14 mouse cellular contexts compared by ENCODE assay signal in genomic region chr17:5012517-5012916, GRCm38 (mm10). TPM values are rescaled to one million over a fixed set of nuclear protein-coding genes. Genes with fewer than 3 reads are reported as not detected.
A peak's percentile ranks its signal among the peaks of the same experiment; 100 is the strongest.
DNase-seq lines count a peak whose midpoint lies in the region; ATAC-seq and TF ChIP-seq lines count a peak whose summit lies in the region.
"Had no signal": no experiment of that assay in that cellular context is flagged by ENCODE, and none has a peak within 500 bp of the region (broad histone marks: within the 10 kb centered on the region; RNA-seq: fewer than 3 reads in every experiment).

No protein-coding gene starts in this region.

- H3K27me3 ChIP-seq in kidney, embryonic 15.5 days, result no peaks in the 10 kb centered on the region
- no peaks in the 10 kb centered on the region for H3K27me3 ChIP-seq in kidney, embryonic 14.5 days (ENCODE audit: control insufficient read depth, insufficient read depth, low read length)
- H3K27me3 ChIP-seq in neural tube, embryonic 13.5 days, result no peaks in the 10 kb centered on the region
- no peaks in the 10 kb centered on the region for H3K27me3 ChIP-seq in intestine, embryonic 16.5 days (replicated peaks; ENCODE audit: control insufficient read depth, insufficient read depth, low read length)
- no peaks in the 10 kb centered on the region for H3K27me3 ChIP-seq in stomach, postnatal 0 days (ENCODE audit: control insufficient read depth, insufficient read depth, low read length)
- H3K27me3 ChIP-seq: CH12.LX; limb, embryonic 12.5 days; megakaryocyte, embryonic 14.5 days; Patski had no signal

- H3K9me3 ChIP-seq in kidney, embryonic 15.5 days (replicated peaks), result no peaks in the 10 kb centered on the region
- H3K9me3 ChIP-seq in kidney, embryonic 14.5 days (ENCODE audit: control insufficient read depth, low read length), result no peaks in the 10 kb centered on the region
- H3K9me3 ChIP-seq in neural tube, embryonic 13.5 days, result no peaks in the 10 kb centered on the region
- H3K9me3 ChIP-seq in intestine, embryonic 16.5 days (ENCODE audit: control insufficient read depth, low read length), result no peaks in the 10 kb centered on the region
- H3K9me3 ChIP-seq in stomach, postnatal 0 days (ENCODE audit: control insufficient read depth, low read length), result no peaks in the 10 kb centered on the region
- H3K9me3 ChIP-seq: limb, embryonic 12.5 days; megakaryocyte, embryonic 14.5 days had no signal

- no peak overlapping the region for H3K4me3 ChIP-seq in kidney, embryonic 15.5 days (replicated peaks)
- no peak overlapping the region for H3K4me3 ChIP-seq in kidney, embryonic 14.5 days (ENCODE audit: low read length)
- H3K4me3 ChIP-seq in neural tube, embryonic 13.5 days, result no peak overlapping the region
- peak overlapping the region; percentile 27 for H3K4me3 ChIP-seq in intestine, embryonic 16.5 days (ENCODE audit: low read length)
- no peak overlapping the region for H3K4me3 ChIP-seq in stomach, postnatal 0 days (ENCODE audit: low read depth, low read length)
- H3K4me3 ChIP-seq: heart, adult 2 months; limb, embryonic 12.5 days; megakaryocyte, embryonic 14.5 days had no signal

- peak; percentile 38; the same call in 1 of the 2 replicates for ATAC-seq in kidney, embryonic 15.5 days (replicated peaks; ENCODE audit: low FRiP score)
- no peak for ATAC-seq in kidney, embryonic 14.5 days (ENCODE audit: low FRiP score, low TSS enrichment)
- ATAC-seq in neural tube, embryonic 13.5 days (ENCODE audit: low read depth), result 0 out of 2 replicates have a peak, but pooled peaks have one; percentile 6
- peak; percentile 63 for ATAC-seq in intestine, embryonic 16.5 days
- ATAC-seq in stomach, postnatal 0 days (ENCODE audit: low FRiP score, low TSS enrichment), result no peak
- ATAC-seq: Patski had no signal

- H3K9ac ChIP-seq in kidney, embryonic 15.5 days, result no peak overlapping the region
- H3K9ac ChIP-seq in kidney, embryonic 14.5 days (ENCODE audit: low read depth, low read length), result no peak overlapping the region
- no peak overlapping the region for H3K9ac ChIP-seq in neural tube, embryonic 13.5 days
- peak overlapping the region; percentile 50; the same call in 1 of the 2 replicates for H3K9ac ChIP-seq in intestine, embryonic 16.5 days (ENCODE audit: low read depth, low read length)
- H3K9ac ChIP-seq in stomach, postnatal 0 days (ENCODE audit: low read length), result no peak overlapping the region
- H3K9ac ChIP-seq: limb, embryonic 12.5 days had no signal

- WGBS in kidney, embryonic 15.5 days, result 68% methylated on average over 4 of the region's 4 CpGs
- 69% methylated on average over 4 of the region's 4 CpGs for WGBS in kidney, embryonic 14.5 days
- WGBS in neural tube, embryonic 13.5 days, result 71% methylated on average over 4 of the region's 4 CpGs
- WGBS in intestine, embryonic 16.5 days, result 59% methylated on average over 4 of the region's 4 CpGs
- 49% methylated on average over 4 of the region's 4 CpGs for WGBS in stomach, postnatal 0 days

- TF ChIP-seq EP300 in stomach, postnatal 0 days (optimal IDR thresholded peaks at IDR 0.05), result no peak

- H3K4me1 ChIP-seq in kidney, embryonic 15.5 days, result peaks cover 66% of the 10 kb centered on the region
- H3K4me1 ChIP-seq in kidney, embryonic 14.5 days (ENCODE audit: control insufficient read depth, insufficient read depth, low read length), result peaks cover 45% of the 10 kb centered on the region
- peaks cover 75% of the 10 kb centered on the region for H3K4me1 ChIP-seq in neural tube, embryonic 13.5 days (replicated peaks)
- H3K4me1 ChIP-seq in intestine, embryonic 16.5 days (ENCODE audit: control insufficient read depth, insufficient read depth, low read length), result peaks cover 45% of the 10 kb centered on the region
- peaks cover 5% of the 10 kb centered on the region for H3K4me1 ChIP-seq in stomach, postnatal 0 days (replicated peaks; ENCODE audit: control insufficient read depth, insufficient read depth)

- H3K4me2 ChIP-seq in kidney, embryonic 15.5 days, result no peak overlapping the region
- no peak overlapping the region for H3K4me2 ChIP-seq in kidney, embryonic 14.5 days (replicated peaks; ENCODE audit: low read depth, low read length)
- no peak overlapping the region for H3K4me2 ChIP-seq in neural tube, embryonic 13.5 days
- H3K4me2 ChIP-seq in intestine, embryonic 16.5 days (ENCODE audit: low read depth, low read length), result peak overlapping the region; percentile 37
- H3K4me2 ChIP-seq in stomach, postnatal 0 days (replicated peaks; ENCODE audit: low read depth), result no peak overlapping the region
- H3K4me2 ChIP-seq: limb, embryonic 12.5 days had no signal

- DNase-seq in neural tube, embryonic 10.5 days (ENCODE audit: extremely low spot score, low spot score), result no peak
- DNase-seq in stomach, postnatal 0 days (ENCODE audit: low spot score), result no peak
- DNase-seq in cerebellum, adult 8-10 months, result no peak
- DNase-seq in layer of hippocampus, adult 9-10 months (ENCODE audit: low spot score), result no peak
- DNase-seq: adrenal gland, adult 8-10 months had no signal

- H3K27ac ChIP-seq in kidney, embryonic 15.5 days, result no peak overlapping the region
- H3K27ac ChIP-seq in kidney, embryonic 14.5 days (ENCODE audit: low read depth, low read length), result no peak overlapping the region
- no peak overlapping the region for H3K27ac ChIP-seq in neural tube, embryonic 13.5 days (replicated peaks)
- peak overlapping the region; percentile 83 for H3K27ac ChIP-seq in intestine, embryonic 16.5 days (ENCODE audit: low read length)
- peak overlapping the region; percentile 73 for H3K27ac ChIP-seq in stomach, postnatal 0 days (replicated peaks)
- H3K27ac ChIP-seq: heart, adult 2 months; limb, embryonic 12.5 days had no signal

- H3K36me3 ChIP-seq in kidney, embryonic 15.5 days, result no peaks in the 10 kb centered on the region
- 0 out of 2 replicates have a peak, but pooled peaks cover 3% of the 10 kb centered on the region for H3K36me3 ChIP-seq in kidney, embryonic 14.5 days (ENCODE audit: control insufficient read depth, insufficient read depth, low read length)
- H3K36me3 ChIP-seq in neural tube, embryonic 13.5 days, result no peaks in the 10 kb centered on the region
- H3K36me3 ChIP-seq in intestine, embryonic 16.5 days (ENCODE audit: control insufficient read depth, insufficient read depth, low read length), result no peaks in the 10 kb centered on the region
- no peaks in the 10 kb centered on the region for H3K36me3 ChIP-seq in stomach, postnatal 0 days (ENCODE audit: control insufficient read depth, insufficient read depth, low read length)

- no peak for TF ChIP-seq CTCF in stomach, postnatal 0 days (IDR thresholded peaks at IDR 0.05; ENCODE audit: low read depth)

RNA-seq across cellular contexts. Expression of gene Arid1b, which starts 18.4 kb away (rescaled TPM):
- 11.2 and 12.9 TPM in 2 replicates for polyA plus RNA-seq in kidney, embryonic 15.5 days (2015; fragmentation: Nextera tagmentation; extraction: Ambion mirVana)
- polyA plus RNA-seq in kidney, embryonic 14.5 days (2014; fragmentation: Nextera tagmentation; extraction: Ambion mirVana), result 17.1 and 19.2 TPM in 2 replicates
- 14.1 and 14.4 TPM in 2 replicates for polyA plus RNA-seq in neural tube, embryonic 13.5 days (2015; fragmentation: Nextera tagmentation; extraction: Ambion mirVana)
- polyA plus RNA-seq in intestine, embryonic 16.5 days (2015; fragmentation: Nextera tagmentation; extraction: Ambion mirVana), result 5.8 and 6.5 TPM in 2 replicates
- 5.6 and 5.9 TPM in 2 replicates for polyA plus RNA-seq in stomach, postnatal 0 days (2015; fragmentation: Nextera tagmentation; extraction: Ambion mirVana)

Comparison
In these comparisons a context has a peak if more than half of its experiments do, and no peak if none do; other contexts are left out.
1. ATAC-seq: peak in kidney, embryonic 15.5 days (single experiment), neural tube, embryonic 13.5 days (single experiment) and intestine, embryonic 16.5 days (single experiment); none in kidney, embryonic 14.5 days (single experiment) and stomach, postnatal 0 days (single experiment).
2. H3K27ac ChIP-seq: peak in intestine, embryonic 16.5 days (single experiment) and stomach, postnatal 0 days (single experiment); none in kidney, embryonic 15.5 days (single experiment), kidney, embryonic 14.5 days (single experiment) and neural tube, embryonic 13.5 days (single experiment).